Mouse (Mus musculus) thymus, adult 2 months (tissue): ENCODE data around the gene Echdc1.

Experiments
- CTCF ChIP-seq: fragments of 200-500 bp; IDR thresholded peaks from 2 replicates; pipeline ENCODE4 v1.5.1; 2012; ENCODE audit warnings: mild to moderate bottlenecking, control low read depth, low read length, moderate library complexity, borderline replicate concordance; ENCODE audit not compliant: control insufficient read depth, poor library complexity, insufficient read depth; ENCODE audit errors: extremely low read depth
- POLR2A ChIP-seq: fragments of 200-500 bp; IDR thresholded peaks from 2 replicates; pipeline ENCODE4 v1.6.1; 2012; ENCODE audit warnings: mild to moderate bottlenecking, low read length, control low read depth, moderate library complexity; ENCODE audit not compliant: control insufficient read depth, poor library complexity, insufficient read depth; ENCODE audit errors: extremely low read depth

DNA sequence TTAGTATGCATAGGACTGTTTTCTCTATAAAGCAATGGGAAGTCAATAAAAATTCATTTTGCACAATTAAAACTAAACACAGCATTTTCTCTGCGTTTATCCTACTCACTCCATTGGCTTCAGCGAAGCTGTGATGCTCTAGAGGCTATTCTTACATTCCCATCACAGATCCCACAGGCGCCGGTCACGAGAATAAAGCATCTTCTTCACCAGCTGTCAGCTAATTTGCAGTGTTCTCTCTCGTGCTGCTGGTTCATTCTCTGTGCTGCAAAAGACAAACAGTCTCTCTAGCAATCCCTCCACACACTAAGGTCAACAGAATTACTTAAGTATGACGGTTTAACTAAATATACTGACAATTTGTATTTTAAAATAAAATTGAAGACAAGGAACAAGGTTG lies 41.2 kb downstream of the Echdc1 start:
- no peak for TF ChIP-seq CTCF
- TF ChIP-seq POLR2A = no peak
